7 mouse cellular contexts compared by ENCODE assay signal in the genomic region with DNA sequence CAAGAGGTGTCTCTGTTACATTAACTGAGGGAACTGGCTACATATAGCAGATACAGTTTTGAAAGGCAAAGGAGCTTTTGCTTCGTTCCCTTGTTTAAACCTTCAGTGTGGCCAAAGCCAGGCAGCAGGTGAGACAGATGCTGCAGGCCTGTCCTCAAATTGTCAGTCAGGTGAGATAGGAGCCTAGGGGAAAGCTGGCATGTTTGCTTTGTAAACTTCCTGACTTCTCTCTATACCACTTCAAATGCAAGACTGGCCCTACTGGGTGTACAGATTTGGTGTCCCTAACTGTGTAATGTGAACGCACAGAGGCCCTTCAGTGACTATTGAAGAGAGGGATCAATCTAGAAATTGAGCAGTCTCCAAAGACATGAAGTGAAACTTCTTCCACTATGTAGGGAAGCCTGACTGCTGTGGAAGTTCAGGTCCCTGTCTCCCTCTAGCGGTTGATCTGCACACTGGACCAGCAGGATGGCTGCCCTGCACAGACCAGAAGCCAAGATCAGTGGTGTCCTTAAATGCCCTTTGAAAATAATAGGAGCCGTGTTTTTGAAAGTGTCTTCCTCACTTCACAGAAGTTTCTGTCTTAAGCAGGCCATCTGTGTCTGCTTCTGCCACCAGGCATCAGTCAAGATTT. TPM values are rescaled to one million over a fixed set of nuclear protein-coding genes. Genes with fewer than 3 reads are reported as not detected.
DNase-seq lines count a peak whose midpoint lies in the region; ATAC-seq and TF ChIP-seq lines count a peak whose summit lies in the region.

No protein-coding gene starts in this region.

- H3K4me3 ChIP-seq in hindbrain, embryonic 12.5 days, result no peak overlapping the region

- no peaks in the 10 kb centered on the region for H3K27me3 ChIP-seq in Patski
- H3K27me3 ChIP-seq in hindbrain, embryonic 12.5 days, result no peaks in the 10 kb centered on the region

- H3K36me3 ChIP-seq in hindbrain, embryonic 12.5 days, result no peaks in the 10 kb centered on the region

- H3K4me1 ChIP-seq in hindbrain, embryonic 12.5 days, result no peaks in the 10 kb centered on the region

- H3K27ac ChIP-seq in hindbrain, embryonic 12.5 days, result no peak overlapping the region

- 30% methylated on average over 4 of the region's 4 CpGs for WGBS in hindbrain, embryonic 12.5 days

- ATAC-seq in Patski, result peak; percentile 96
- peak; percentile 96 for ATAC-seq in frontal cortex, adult (ENCODE audit: low TSS enrichment)
- ATAC-seq in hindbrain, embryonic 12.5 days (ENCODE audit: low FRiP score), result peak; percentile 86

- peak; percentile 98 for TF ChIP-seq CTCF in Patski (IDR thresholded peaks at IDR 0.05)

- POLR2A ChIA-PET in Patski (lab: Charles Lee), result interaction anchor here (0.9 kb wide), 1 partner anchor 9 kb away, joined by 3 read pairs; no protein-coding TSS in a partner anchor

- H3K9me3 ChIP-seq in hindbrain, embryonic 12.5 days (replicated peaks), result no peaks in the 10 kb centered on the region

- in situ Hi-C loops in Patski (cut with MboI; ENCODE audit: low pct_unique_long_range_greater_than_20kb), result no loop called here

- no peak overlapping the region for H3K9ac ChIP-seq in hindbrain, embryonic 12.5 days

- CTCF ChIA-PET in Patski (lab: Charles Lee), result interaction anchor here (0.7 to 3.3 kb wide), 20 partner anchors 9 to 364 kb away, joined by 3 to 30 read pairs (median 4); no protein-coding TSS in a partner anchor

- DNase-seq in Patski (ENCODE audit: low read depth, low spot score), result no peak
- peak; percentile 56 for DNase-seq in cerebellum, adult 8-10 months
- peak; percentile 54 for DNase-seq in layer of hippocampus, adult 9-10 months (ENCODE audit: low spot score)
- peak; percentile 79 for DNase-seq in lung, postnatal 10 days
- peak; percentile 91 for DNase-seq in retina, embryonic 14.5 days (ENCODE audit: low spot score)

- no peak overlapping the region for H3K4me2 ChIP-seq in hindbrain, embryonic 12.5 days (replicated peaks)

RNA-seq across cellular contexts. Expression of a gene that starts 56.0 kb away (rescaled TPM):
- polyA plus RNA-seq in Patski (2021), result 10.0 TPM
- 16.5 and 18.9 TPM in 2 replicates for polyA plus RNA-seq in hindbrain, embryonic 12.5 days (2016; fragmentation: Nextera tagmentation; extraction: Ambion mirVana)

RNA-seq across cellular contexts. Expression of a gene that starts 56.3 kb away (rescaled TPM):
- polyA plus RNA-seq in Patski (2021), result 1.9 TPM
- polyA plus RNA-seq in hindbrain, embryonic 12.5 days (2016; fragmentation: Nextera tagmentation; extraction: Ambion mirVana), result 3.9 and 5.0 TPM in 2 replicates
